Mouse (Mus musculus) cerebellum, adult 11-12 months (tissue): ENCODE results near the gene Crygc.
"Not testable (repeated sequence)": the region's sequence is repeated elsewhere in the genome, so short reads cannot be mapped to it uniquely, and the experiment has no call there.

Experiments used
- DNase-seq: peaks from one replicate; pipeline ENCODE4 v3.0.0; 2022

Crygc gene

GRCm38 (mm10) chr1:65051696-65052095, 21.8 kb downstream of the Crygc start:
- no peak for DNase-seq

- DNase-seq: not testable (repeated sequence)
Observed at GRCm38 (mm10) chr1:65050952-65051351, 22.5 kb downstream of the Crygc start, which contains the start of gene Cryge. Gene Cryge (minus strand): TSS chr1:65051149.

- no peak for DNase-seq
Observed at GRCm38 (mm10) chr1:65048781-65049180, 24.7 kb downstream of the Crygc start.

- no peak for DNase-seq
Observed at GRCm38 (mm10) chr1:65046401-65047109, 26.9 kb downstream of the Crygc start.

GRCm38 (mm10) chr1:65043433-65043832, 30.1 kb downstream of the Crygc start:
- no peak for DNase-seq

GRCm38 (mm10) chr1:65041837-65042236, 31.7 kb downstream of the Crygc start:
- DNase-seq: no peak

- no peak for DNase-seq
Observed at GRCm38 (mm10) chr1:65040806-65041205, 32.7 kb downstream of the Crygc start.

- DNase-seq: no peak
Observed at GRCm38 (mm10) chr1:65039679-65040078, 33.8 kb downstream of the Crygc start.

- no peak for DNase-seq
Observed at GRCm38 (mm10) chr1:65037542-65037941, 35.9 kb downstream of the Crygc start.

- no peak for DNase-seq
Observed at GRCm38 (mm10) chr1:65035513-65035912, 38.0 kb downstream of the Crygc start.

GRCm38 (mm10) chr1:65032641-65033040, 40.8 kb downstream of the Crygc start, which contains the start of gene Akr1cl:
Gene Akr1cl (minus strand): TSS chr1:65032759.
- DNase-seq: no peak

- no peak for DNase-seq
Observed at GRCm38 (mm10) chr1:65028206-65028605, 45.3 kb downstream of the Crygc start.
